Mouse (Mus musculus) heart, adult 9 months (tissue): Measurements from ENCODE around the gene Bicc1.

ENCODE experiments used
- DNase-seq, 2 experiments: peaks; one replicate each; pipeline ENCODE4 v3.0.0; 2022; ENCODE audit warnings: low spot score in 2 of 2

The Bicc1 gene

GRCm38 (mm10) chr10:71158940-71159675 is 392 bp downstream of the Bicc1 start:
- peak; percentile 57 to 61 for DNase-seq

GRCm38 (mm10) chr10:71156569-71156968 is 2.9 kb downstream of the Bicc1 start:
- DNase-seq, result no peak

GRCm38 (mm10) chr10:71153610-71154009 is 5.9 kb downstream of the Bicc1 start:
- no peak for DNase-seq

GRCm38 (mm10) chr10:71153138-71153537 is 6.4 kb downstream of the Bicc1 start:
- DNase-seq, result no peak

- DNase-seq, result no peak
Observed at GRCm38 (mm10) chr10:71150486-71150885, 9.0 kb downstream of the Bicc1 start.

- no peak for DNase-seq
Observed at GRCm38 (mm10) chr10:71148951-71149603, 10.4 kb downstream of the Bicc1 start.

GRCm38 (mm10) chr10:71148226-71148625 is 11.3 kb downstream of the Bicc1 start:
- DNase-seq, result no peak

GRCm38 (mm10) chr10:71146681-71147615 is 12.6 kb downstream of the Bicc1 start:
- peak in 1 of 2 experiments; percentile 21 for DNase-seq

GRCm38 (mm10) chr10:71145801-71146200 is 13.7 kb downstream of the Bicc1 start:
- DNase-seq, result peak in 1 of 2 experiments; percentile 19

GRCm38 (mm10) chr10:71144191-71144590 is 15.3 kb downstream of the Bicc1 start:
- no peak for DNase-seq

- no peak for DNase-seq
Observed at GRCm38 (mm10) chr10:71142568-71142967, 16.9 kb downstream of the Bicc1 start.

GRCm38 (mm10) chr10:71140281-71140845 is 19.1 kb downstream of the Bicc1 start:
- no peak for DNase-seq

- DNase-seq, result no peak
Observed at GRCm38 (mm10) chr10:71138852-71139197, 20.7 kb downstream of the Bicc1 start.

- DNase-seq, result no peak
Observed at GRCm38 (mm10) chr10:71138132-71138851, 21.2 kb downstream of the Bicc1 start.

GRCm38 (mm10) chr10:71137606-71138005 is 21.9 kb downstream of the Bicc1 start:
- no peak for DNase-seq

GRCm38 (mm10) chr10:71131333-71131732 is 28.2 kb downstream of the Bicc1 start:
- no peak for DNase-seq

GRCm38 (mm10) chr10:71130261-71130660 is 29.2 kb downstream of the Bicc1 start:
- no peak for DNase-seq

- DNase-seq, result no peak
Observed at GRCm38 (mm10) chr10:71127951-71128331, 31.6 kb downstream of the Bicc1 start.

GRCm38 (mm10) chr10:71127278-71127950 is 32.1 kb downstream of the Bicc1 start:
- no peak for DNase-seq

- no peak for DNase-seq
Observed at GRCm38 (mm10) chr10:71123974-71124373, 35.5 kb downstream of the Bicc1 start.

- peak in 1 of 2 experiments; percentile 28 for DNase-seq
Observed at GRCm38 (mm10) chr10:71123395-71123794, 36.1 kb downstream of the Bicc1 start.
